Mouse (Mus musculus): ENCODE measurements at regions not wholly inside any gene's neighbourhood (a gene's known extent, or its start where the extent isn't known, plus 50 kb on each side); places are given as distances from the start of the nearest gene placed in this dataset.

- DNase-seq (ENCODE audit: low spot score in 2 of 2), result no peak
These were observed 657.2 kb upstream of the Zeb2 start for GRCm38 (mm10) chr2:45774416-45774815.

GRCm38 (mm10) chr2:45757176-45757575 is 640.0 kb upstream of the Zeb2 start:
- DNase-seq (ENCODE audit: low spot score in 2 of 2), result no peak

- DNase-seq (ENCODE audit: low spot score in 2 of 2), result no peak
These were observed 639.2 kb upstream of the Zeb2 start for GRCm38 (mm10) chr2:45756395-45756794.

DNA sequence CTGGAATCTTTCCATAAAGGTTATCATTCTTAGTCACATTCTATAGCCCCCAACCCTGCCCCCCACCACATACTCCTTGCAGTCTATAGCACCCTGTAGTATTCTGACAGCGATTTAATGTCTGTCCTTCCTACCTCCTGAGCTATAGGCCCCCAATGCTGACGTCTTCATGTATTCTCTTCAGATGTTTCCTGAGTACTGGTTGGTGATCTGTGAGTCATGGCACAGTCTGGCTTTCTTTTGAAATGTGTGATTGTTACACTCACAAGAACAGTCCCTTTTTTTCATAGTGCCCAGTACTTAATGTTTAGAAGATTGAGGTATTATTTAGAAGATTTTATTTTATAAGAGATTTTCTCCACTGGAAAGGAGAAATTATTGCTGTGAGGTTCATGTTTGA is 634.6 kb upstream of the Zeb2 start:
- DNase-seq (ENCODE audit: low spot score in 2 of 2), result no peak

DNA sequence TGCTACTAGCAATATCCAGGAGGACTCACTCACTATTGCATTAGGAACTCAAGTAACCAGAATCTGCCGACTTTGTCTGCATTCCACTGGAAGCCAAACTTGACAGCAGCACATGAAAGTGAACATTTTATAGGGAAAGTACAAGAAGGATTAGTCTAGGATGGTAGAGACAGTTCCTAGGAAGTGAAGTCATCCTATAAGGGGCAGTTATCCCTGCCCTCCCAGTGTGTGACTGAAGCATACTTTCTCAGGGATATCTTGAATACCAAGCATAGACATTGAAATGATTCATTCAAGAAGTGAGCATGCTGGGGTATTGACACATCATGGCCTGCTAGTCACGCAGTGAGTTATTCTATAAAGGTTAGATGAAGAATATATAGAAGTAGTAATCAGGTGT is 632.2 kb upstream of the Zeb2 start:
- no peak for DNase-seq (ENCODE audit: low spot score in 2 of 2)

DNA sequence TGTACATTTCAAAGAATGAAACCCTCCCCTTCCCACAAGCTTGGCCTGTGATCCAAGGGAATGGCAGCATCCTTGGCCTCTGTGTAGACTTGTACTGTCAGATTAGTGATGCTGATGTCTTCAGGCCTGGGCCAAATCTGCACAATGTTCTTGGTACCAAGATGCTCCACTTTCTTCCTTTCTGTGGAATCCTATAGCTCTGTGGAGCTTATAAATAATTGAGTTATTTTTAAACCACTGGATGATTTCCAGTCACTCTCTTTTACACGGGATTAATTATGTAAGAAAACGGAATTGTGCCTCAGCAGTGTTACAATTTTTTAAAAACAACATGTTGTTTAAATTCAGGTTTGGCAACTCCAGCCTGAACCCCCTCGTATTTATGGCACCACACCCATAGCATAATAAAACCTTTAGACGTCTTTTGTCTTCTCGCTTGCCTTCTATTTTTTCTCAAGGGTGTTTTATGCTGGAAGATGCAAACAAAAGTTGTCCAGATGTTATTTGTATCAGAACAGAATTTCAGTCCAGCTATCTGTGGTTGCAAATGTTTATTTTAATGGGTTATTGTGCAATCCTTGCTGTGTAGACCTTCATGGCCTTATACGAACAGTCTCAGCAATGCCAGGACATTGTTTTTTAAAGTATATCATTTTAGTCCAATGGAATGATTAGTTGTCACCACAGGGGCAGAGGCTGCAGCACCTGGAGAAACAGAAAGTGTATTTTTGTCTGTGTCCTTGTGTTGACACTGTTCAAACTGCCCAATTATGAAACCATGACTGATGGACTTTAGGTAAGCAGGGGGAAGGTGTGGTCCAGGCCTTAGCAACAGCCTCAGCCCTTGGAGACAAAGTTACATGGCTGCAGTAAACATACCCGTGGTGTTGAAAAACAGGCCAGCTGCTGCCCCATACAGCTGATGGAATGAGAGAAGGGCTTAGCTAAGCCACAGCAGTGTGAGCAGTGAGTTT is 630.4 kb upstream of the Zeb2 start:
- peak; percentile 33 to 54 for DNase-seq (ENCODE audit: low spot score in 2 of 2)

DNA sequence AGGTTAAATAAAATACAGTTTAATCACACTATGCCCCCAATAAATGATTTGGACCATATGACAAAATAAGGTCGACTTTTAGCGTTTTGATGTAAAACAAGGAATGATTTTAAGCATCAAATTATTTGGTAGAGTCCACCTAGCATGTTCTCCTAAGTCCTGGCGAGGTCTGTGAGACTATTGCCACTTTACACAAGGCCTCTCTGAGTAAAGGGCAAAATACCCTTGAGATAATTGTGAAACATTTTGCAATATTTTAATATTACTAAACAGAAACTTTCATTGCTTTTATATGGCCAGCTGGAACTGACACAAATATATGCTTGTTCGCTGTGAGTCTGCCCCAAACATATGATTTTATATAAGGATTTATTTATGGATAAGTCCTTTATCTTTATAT is 629.4 kb upstream of the Zeb2 start:
- no peak for DNase-seq (ENCODE audit: low spot score in 2 of 2)

DNA sequence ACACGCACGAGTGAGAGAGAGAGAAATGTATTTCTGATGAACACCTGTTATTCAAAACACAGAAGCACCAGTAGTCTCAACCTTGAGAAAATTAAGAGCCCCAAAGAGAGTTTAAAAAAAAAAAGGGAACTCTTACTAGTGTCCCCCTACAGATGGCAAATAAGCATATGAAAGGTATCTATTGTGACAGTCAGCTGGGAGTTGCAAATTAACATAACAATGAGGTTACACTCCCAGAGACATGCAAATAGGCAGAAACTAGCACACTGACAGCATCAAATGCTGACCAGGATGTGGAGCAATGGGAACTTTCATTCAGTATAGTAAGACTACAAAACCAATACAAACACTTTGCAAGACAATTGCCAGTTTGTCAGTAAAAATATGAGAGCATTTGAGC is 619.1 kb upstream of the Zeb2 start:
- no peak for DNase-seq (ENCODE audit: low spot score in 2 of 2)

GRCm38 (mm10) chr2:45713997-45714396 is 596.8 kb upstream of the Zeb2 start:
- no peak for DNase-seq (ENCODE audit: low spot score in 2 of 2)

DNA sequence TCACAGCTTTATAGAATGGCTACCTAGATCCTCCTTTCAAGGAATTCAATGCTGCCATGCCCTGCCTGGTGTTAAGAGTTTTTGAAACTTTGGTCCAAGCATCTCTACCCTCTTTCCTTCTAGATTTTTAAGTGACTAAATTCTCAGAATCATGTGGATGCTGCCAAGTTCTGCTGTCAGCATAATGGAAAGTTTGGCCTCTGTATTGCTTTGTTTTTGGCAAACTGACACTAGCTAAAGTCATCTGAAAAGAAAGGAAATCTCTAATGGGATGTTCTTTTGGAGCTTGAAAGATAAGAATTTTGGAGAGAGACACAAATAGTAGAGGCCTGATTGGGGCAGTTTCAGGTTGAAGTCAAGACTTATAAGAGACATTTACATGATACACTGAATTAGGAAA is 589.8 kb upstream of the Zeb2 start:
- DNase-seq (ENCODE audit: low spot score in 2 of 2), result peak; percentile 38 to 59

- no peak for DNase-seq (ENCODE audit: low spot score in 2 of 2)
These were observed 585.3 kb upstream of the Zeb2 start for GRCm38 (mm10) chr2:45702511-45702910.

DNA sequence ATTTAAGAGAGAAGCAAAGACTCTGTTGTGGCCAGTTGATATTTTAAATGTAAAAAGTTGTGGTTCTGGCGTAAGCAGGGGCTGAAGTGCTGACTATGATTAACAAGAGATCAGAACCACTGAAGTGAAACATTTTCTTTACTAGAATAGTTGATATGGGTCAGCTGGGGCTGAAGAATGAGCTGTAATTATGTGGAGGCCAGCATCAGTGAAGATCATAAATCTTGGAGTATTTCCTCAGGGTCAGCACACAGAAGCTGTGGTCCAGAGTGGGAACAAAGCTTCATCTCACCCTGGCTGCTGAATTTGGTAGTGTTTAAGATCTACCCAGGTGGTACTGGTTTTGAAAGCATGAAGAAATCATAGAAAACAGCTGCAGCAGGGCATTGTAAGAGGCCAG is 583.4 kb upstream of the Zeb2 start:
- DNase-seq (ENCODE audit: low spot score in 2 of 2), result no peak

DNA sequence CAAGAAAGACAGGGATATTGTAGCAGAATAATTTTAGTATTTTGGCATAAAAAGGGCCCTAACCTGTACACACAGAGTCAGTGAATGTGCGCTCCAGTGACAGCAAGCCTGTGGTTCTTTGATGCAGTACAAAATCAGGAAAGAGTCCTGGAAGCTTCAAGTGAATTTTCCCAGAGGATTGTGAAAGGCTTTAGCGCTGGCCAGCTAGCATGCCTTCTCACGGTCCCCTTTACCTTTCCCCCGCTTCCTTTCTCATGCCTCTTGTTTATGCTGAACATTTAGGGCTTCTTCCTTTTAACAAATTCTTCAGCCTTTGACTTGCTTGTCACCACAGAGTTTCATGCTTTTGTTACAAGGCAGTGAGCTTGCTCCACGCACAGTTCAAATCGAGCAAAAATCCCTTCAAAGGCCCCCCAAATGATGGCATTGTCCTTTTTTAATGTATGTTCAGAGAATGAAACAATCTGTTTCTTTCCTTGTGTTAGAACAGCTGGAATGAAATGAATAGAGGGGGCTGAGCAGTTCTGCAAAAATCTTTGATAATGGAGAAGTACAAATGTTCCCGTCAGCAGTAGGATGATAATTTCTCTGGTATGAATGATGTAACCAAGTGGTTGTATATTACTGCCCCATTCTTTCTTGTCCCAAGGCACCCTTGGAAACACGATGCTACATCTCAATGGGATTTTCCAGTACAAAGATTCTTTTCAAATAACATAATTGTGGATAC is 576.3 kb upstream of the Zeb2 start:
- no peak for DNase-seq (ENCODE audit: low spot score in 2 of 2)

DNA sequence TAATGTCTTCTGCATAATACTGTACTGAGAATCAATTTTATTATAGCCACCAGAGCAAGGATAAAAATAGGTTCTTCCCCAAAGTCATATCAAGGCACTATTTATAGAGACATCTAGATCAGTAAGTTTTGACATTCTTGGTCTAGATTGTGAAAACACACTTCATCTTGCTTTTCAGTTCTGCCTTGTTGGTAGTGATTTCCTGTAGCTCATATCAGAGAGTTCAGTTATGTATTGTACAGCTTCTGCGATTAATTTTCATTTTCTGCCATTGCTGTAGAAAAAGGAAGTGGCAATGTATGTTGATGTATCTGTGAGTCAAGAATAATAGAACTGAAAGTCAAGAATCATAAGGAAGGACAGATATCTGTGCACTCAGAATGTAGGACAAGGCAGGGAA is 575.6 kb upstream of the Zeb2 start:
- no peak for DNase-seq (ENCODE audit: low spot score in 2 of 2)

DNA sequence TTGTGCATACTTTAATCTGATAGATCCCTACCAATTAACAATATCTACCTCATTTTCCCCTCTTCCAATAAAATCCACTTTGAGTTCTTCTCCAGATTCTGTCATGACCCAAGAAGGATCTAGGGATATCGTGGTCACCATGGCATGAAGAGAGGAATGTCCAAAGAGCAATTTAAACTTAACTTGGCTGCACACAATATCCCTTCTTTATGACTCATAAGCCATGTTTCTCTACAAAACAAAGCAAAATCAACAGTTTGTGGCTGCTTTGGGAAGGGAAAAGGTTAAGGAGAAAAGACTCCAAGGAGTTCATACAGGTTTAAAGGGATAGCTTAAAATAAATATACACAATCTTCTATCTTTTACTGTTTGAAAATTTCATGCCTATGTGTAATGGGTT is 571.8 kb upstream of the Zeb2 start:
- DNase-seq (ENCODE audit: low spot score in 2 of 2), result no peak

- peak in 1 of 2 experiments; percentile 20 for DNase-seq (ENCODE audit: low spot score in 2 of 2)
These were observed 564.1 kb upstream of the Zeb2 start for GRCm38 (mm10) chr2:45681251-45681650.

DNA sequence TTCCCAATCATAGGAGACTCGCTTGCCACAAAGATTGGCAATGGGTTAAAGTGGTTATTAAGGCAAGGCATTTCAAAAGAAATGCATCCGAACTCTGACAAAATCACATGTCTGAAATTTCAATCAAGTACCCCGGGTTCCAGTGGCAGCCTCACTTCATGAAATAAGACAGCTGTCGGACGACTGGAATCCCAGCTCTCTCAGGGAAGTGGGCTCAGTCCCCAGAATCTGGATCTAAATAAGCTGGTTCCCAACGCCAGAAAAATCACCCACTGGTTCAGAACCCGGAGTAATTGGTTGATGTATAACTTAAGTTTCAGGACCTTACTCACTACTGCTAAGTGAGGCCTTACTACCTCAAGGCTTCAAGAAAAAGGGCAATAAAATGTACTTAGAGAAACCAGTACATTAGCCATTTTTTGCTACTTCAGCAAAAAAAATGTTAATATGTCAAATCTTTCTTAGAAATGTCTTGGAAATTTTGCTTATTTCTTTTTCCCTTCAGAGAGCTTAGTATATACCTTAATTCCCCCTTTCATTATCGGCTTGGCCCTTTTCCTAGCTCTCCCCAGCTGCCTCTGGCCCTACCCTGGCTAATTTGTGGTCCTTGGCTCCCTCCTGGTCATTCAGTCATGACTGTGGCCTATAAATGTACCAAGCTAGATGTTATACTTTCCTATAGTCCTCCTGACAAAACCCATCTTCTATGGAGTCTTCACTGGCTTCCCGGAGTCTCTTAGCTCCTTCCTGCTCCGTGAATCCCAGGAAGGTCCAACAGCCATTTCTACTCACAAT is 562.1 kb upstream of the Zeb2 start:
- DNase-seq (ENCODE audit: low spot score in 2 of 2), result no peak

DNA sequence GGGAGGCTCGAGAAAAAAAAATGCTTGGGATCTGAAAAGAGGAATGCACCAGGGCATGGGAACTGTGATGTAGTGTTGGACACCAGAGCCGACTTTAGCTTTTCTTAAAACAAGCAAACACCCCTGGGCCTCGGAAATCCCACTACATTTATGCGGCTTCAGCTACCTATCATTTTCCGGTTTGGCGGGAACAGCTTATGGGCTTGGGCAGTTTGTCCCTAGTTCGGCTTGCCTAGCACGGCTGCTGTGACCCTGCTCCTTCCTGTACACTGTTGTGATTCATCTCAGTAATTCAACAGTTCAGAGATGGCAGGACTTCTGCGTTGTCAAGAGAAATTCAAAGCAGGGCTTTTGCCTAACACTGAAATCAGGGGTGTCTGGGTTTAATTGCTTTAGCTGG is 561.5 kb upstream of the Zeb2 start:
- DNase-seq (ENCODE audit: low spot score in 2 of 2), result no peak

GRCm38 (mm10) chr2:45675776-45676175 is 558.6 kb upstream of the Zeb2 start:
- DNase-seq (ENCODE audit: low spot score in 2 of 2), result no peak

GRCm38 (mm10) chr2:45656011-45656410 is 538.8 kb upstream of the Zeb2 start:
- DNase-seq (ENCODE audit: low spot score in 2 of 2), result no peak

DNA sequence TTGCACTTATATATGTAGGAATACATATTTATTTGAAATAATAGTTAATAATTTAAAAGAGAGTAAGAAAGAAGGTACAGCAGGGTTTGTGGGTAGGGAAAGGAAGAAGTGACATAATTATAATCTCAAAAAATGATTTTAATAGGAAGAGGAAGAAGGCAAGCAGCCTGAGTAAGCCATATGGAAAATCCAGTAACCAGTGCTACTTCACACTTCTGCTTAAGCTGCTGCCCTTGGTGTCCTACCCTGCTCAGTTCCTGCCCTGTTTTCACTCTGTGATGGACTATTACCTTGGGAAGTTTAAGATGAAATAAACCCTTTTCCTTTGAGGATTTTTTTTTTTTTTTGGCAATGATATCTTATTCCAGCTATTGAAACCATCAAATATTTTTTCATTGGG is 537.5 kb upstream of the Zeb2 start:
- no peak for DNase-seq (ENCODE audit: low spot score in 2 of 2)

- no peak for DNase-seq (ENCODE audit: low spot score in 2 of 2)
These were observed 535.8 kb upstream of the Zeb2 start for GRCm38 (mm10) chr2:45652977-45653376.
